In the genomic region with DNA sequence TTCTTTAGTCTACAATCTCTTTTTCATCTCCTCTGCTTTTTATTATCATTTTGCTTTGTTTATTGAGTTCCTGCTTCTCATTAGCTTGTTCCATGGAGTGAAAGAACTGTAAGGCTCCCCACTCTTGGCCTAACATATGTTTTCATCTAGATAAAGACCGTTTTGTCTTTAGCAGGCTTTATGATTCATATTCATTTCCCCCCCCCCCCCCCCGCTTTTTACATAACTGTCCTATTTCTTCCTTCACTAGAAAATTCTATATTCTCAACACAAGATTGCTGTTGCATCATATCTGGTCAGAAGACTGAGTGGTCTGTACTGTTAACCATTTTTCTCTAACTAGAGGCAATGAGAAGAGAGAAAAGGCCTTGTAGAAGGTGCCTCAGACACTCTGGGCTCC, we compare ENCODE assay signal across 26 mouse cellular contexts.
DNase-seq lines count a peak whose midpoint lies in the region; ATAC-seq and TF ChIP-seq lines count a peak whose summit lies in the region.
"Had no signal": no experiment of that assay in that cellular context is flagged by ENCODE, and none has a peak within 500 bp of the region (broad histone marks: within the 10 kb centered on the region; RNA-seq: fewer than 3 reads in every experiment).

No protein-coding gene starts in this region.

- no peak overlapping the region for H3K4me3 ChIP-seq in G1E (ENCODE audit: low read depth, low read length)
- H3K4me3 ChIP-seq in hindbrain, embryonic 14.5 days (replicated peaks; ENCODE audit: low read length): no peak overlapping the region
- H3K4me3 ChIP-seq: embryonic facial prominence, embryonic 12.5 days; embryonic facial prominence, embryonic 15.5 days; erythroblast, embryonic 14.5 days; forebrain, embryonic 12.5 days; forebrain, embryonic 15.5 days; heart, adult 2 months; hindbrain, embryonic 10.5 days; hindbrain, embryonic 13.5 days had no signal

- H3K9me3 ChIP-seq in G1E (replicated peaks): no peaks in the 10 kb centered on the region
- H3K9me3 ChIP-seq in hindbrain, embryonic 14.5 days (ENCODE audit: control insufficient read depth, low read length): no peaks in the 10 kb centered on the region
- H3K9me3 ChIP-seq: embryonic facial prominence, embryonic 12.5 days; embryonic facial prominence, embryonic 15.5 days; forebrain, embryonic 12.5 days; forebrain, embryonic 15.5 days; hindbrain, embryonic 10.5 days; hindbrain, embryonic 13.5 days had no signal

- H3K36me3 ChIP-seq in G1E (replicated peaks): no peaks in the 10 kb centered on the region
- no peaks in the 10 kb centered on the region for H3K36me3 ChIP-seq in hindbrain, embryonic 14.5 days (replicated peaks; ENCODE audit: control insufficient read depth, insufficient read depth)
- H3K36me3 ChIP-seq: embryonic facial prominence, embryonic 12.5 days; embryonic facial prominence, embryonic 15.5 days; forebrain, embryonic 12.5 days; forebrain, embryonic 15.5 days; hindbrain, embryonic 10.5 days; hindbrain, embryonic 13.5 days had no signal

- WGBS in hindbrain, embryonic 14.5 days: 77% methylated on average over 2 of the region's 2 CpGs

- no peaks in the 10 kb centered on the region for H3K4me1 ChIP-seq in G1E (ENCODE audit: insufficient read depth, low read depth, low read length)
- no peaks in the 10 kb centered on the region for H3K4me1 ChIP-seq in hindbrain, embryonic 14.5 days (replicated peaks; ENCODE audit: control insufficient read depth, insufficient read depth, low read length)
- H3K4me1 ChIP-seq: embryonic facial prominence, embryonic 12.5 days; embryonic facial prominence, embryonic 15.5 days; forebrain, embryonic 15.5 days; hindbrain, embryonic 13.5 days had no signal

- peak; percentile 36; the same call in 1 of the 2 replicates for ATAC-seq in G1E (ENCODE audit: extremely low read depth, insufficient number of reproducible peaks, low FRiP score, poor library complexity, severe bottlenecking)
- no peak for ATAC-seq in hindbrain, embryonic 14.5 days (ENCODE audit: low FRiP score)
- ATAC-seq: forebrain, embryonic 15.5 days; hindbrain, postnatal 0 days; inflammation-experienced regulatory T-cells, adult 6 months; intestine, embryonic 16.5 days had no signal

- H3K27me3 ChIP-seq in G1E (ENCODE audit: insufficient read depth, low read length): no peaks in the 10 kb centered on the region
- H3K27me3 ChIP-seq in hindbrain, embryonic 14.5 days (ENCODE audit: control insufficient read depth, insufficient read depth, low read length): no peaks in the 10 kb centered on the region
- H3K27me3 ChIP-seq: embryonic facial prominence, embryonic 12.5 days; embryonic facial prominence, embryonic 15.5 days; forebrain, embryonic 12.5 days; forebrain, embryonic 15.5 days; hindbrain, embryonic 13.5 days had no signal

- no peak overlapping the region for H3K27ac ChIP-seq in hindbrain, embryonic 14.5 days
- H3K27ac ChIP-seq: embryonic facial prominence, embryonic 12.5 days; embryonic facial prominence, embryonic 15.5 days; forebrain, embryonic 12.5 days; forebrain, embryonic 15.5 days; heart, adult 2 months; hindbrain, embryonic 10.5 days; hindbrain, embryonic 13.5 days; hindbrain, postnatal 0 days had no signal

- TF ChIP-seq CTCF in G1E (IDR thresholded peaks at IDR 0.05; ENCODE audit: low read depth, low read length): no peak

- no peak overlapping the region for H3K4me2 ChIP-seq in hindbrain, embryonic 14.5 days (replicated peaks)
- H3K4me2 ChIP-seq: embryonic facial prominence, embryonic 12.5 days; embryonic facial prominence, embryonic 15.5 days; forebrain, embryonic 12.5 days; forebrain, embryonic 15.5 days; heart, embryonic 11.5 days; hindbrain, embryonic 13.5 days had no signal

- H3K9ac ChIP-seq in hindbrain, embryonic 14.5 days: no peak overlapping the region
- H3K9ac ChIP-seq: embryonic facial prominence, embryonic 12.5 days; embryonic facial prominence, embryonic 15.5 days; forebrain, embryonic 12.5 days; forebrain, embryonic 15.5 days; hindbrain, embryonic 13.5 days had no signal

- peak; percentile 38 for DNase-seq in 3T3-L1 (ENCODE audit: low read depth, low spot score)
- DNase-seq in G1E (ENCODE audit: low spot score): no peak
- DNase-seq in NIH3T3 (ENCODE audit: low read depth): peak; percentile 66
- DNase-seq in hindbrain, embryonic 14.5 days (ENCODE audit: low spot score): no peak
- no peak for DNase-seq in kidney, postnatal 4 days
- no peak for DNase-seq in heart, adult 18-20 months
- DNase-seq: adrenal gland, adult 2 months; adrenal gland, postnatal 14 days; cerebellum, adult 11 months; cerebellum, adult 2 months; cerebellum, adult 9-11 months; cerebellum, postnatal 25 days; gastrocnemius, postnatal 25 days; heart, adult 2 months; kidney, adult 18-20 months had no signal

Comparison
In these comparisons a context has a peak if more than half of its experiments do, and no peak if none do; other contexts are left out.
1. DNase-seq: peak in 3T3-L1 (single experiment) and NIH3T3 (single experiment); none in G1E (single experiment), hindbrain, embryonic 14.5 days (single experiment), kidney, postnatal 4 days (0 of 2) and heart, adult 18-20 months (0 of 2).